Mouse (Mus musculus) ovary, postnatal 10 days (tissue): ENCODE measurements around the gene Slc30a10.

Experiments used
- DNase-seq: peaks from one replicate; pipeline ENCODE4 v3.0.0; 2022; ENCODE audit warnings: low spot score

Slc30a10 gene

GRCm38 (mm10) chr1:185454575-185454954, at the start of gene Slc30a10:
TSS of gene Slc30a10 (plus strand) at chr1:185454848.
- no peak for DNase-seq

GRCm38 (mm10) chr1:185405921-185406320, 48.7 kb upstream of the Slc30a10 start:
- DNase-seq = no peak

GRCm38 (mm10) chr1:185409831-185410230, 44.8 kb upstream of the Slc30a10 start:
- DNase-seq = no peak

- DNase-seq = no peak
Measured at GRCm38 (mm10) chr1:185418011-185418410, 36.6 kb upstream of the Slc30a10 start.

GRCm38 (mm10) chr1:185419805-185420204, 34.8 kb upstream of the Slc30a10 start:
- no peak for DNase-seq

- no peak for DNase-seq
Measured at GRCm38 (mm10) chr1:185420776-185421175, 33.9 kb upstream of the Slc30a10 start.

GRCm38 (mm10) chr1:185426583-185426982, 28.1 kb upstream of the Slc30a10 start:
- DNase-seq = no peak

GRCm38 (mm10) chr1:185430488-185430887, 24.2 kb upstream of the Slc30a10 start:
- DNase-seq = no peak

- no peak for DNase-seq
Measured at GRCm38 (mm10) chr1:185431245-185431997, 23.2 kb upstream of the Slc30a10 start.

GRCm38 (mm10) chr1:185431998-185432317, 22.7 kb upstream of the Slc30a10 start:
- no peak for DNase-seq

GRCm38 (mm10) chr1:185433112-185433511, 21.5 kb upstream of the Slc30a10 start:
- no peak for DNase-seq

GRCm38 (mm10) chr1:185438841-185439580, 15.6 kb upstream of the Slc30a10 start:
- no peak for DNase-seq

GRCm38 (mm10) chr1:185441703-185442472, 12.8 kb upstream of the Slc30a10 start:
- DNase-seq = no peak

GRCm38 (mm10) chr1:185448936-185449335, 5.7 kb upstream of the Slc30a10 start:
- DNase-seq = no peak

- no peak for DNase-seq
Measured at GRCm38 (mm10) chr1:185449727-185450126, 4.9 kb upstream of the Slc30a10 start.

GRCm38 (mm10) chr1:185451077-185451476, 3.6 kb upstream of the Slc30a10 start:
- no peak for DNase-seq

GRCm38 (mm10) chr1:185451495-185451894, 3.2 kb upstream of the Slc30a10 start:
- no peak for DNase-seq

GRCm38 (mm10) chr1:185452461-185452860, 2.2 kb upstream of the Slc30a10 start:
- no peak for DNase-seq

GRCm38 (mm10) chr1:185454144-185454543, 504 bp upstream of the Slc30a10 start:
- DNase-seq = no peak

GRCm38 (mm10) chr1:185454955-185455701, 480 bp downstream of the Slc30a10 start:
- DNase-seq = no peak

GRCm38 (mm10) chr1:185456327-185456726, 1.7 kb downstream of the Slc30a10 start:
- DNase-seq = no peak

GRCm38 (mm10) chr1:185460096-185460495, 5.4 kb downstream of the Slc30a10 start:
- DNase-seq = no peak
